Mouse (Mus musculus) heart, postnatal 0 days (tissue): ENCODE data around the gene Ppox.

Experiments
- CTCF ChIP-seq: IDR thresholded peaks from 2 replicates; pipeline ENCODE4 v1.5.1; 2016; ENCODE audit warnings: antibody characterized with exemption, control low read depth, low read depth
- EP300 ChIP-seq: IDR thresholded peaks from 2 replicates; pipeline ENCODE4 v1.6.1; 2016; ENCODE audit warnings: antibody characterized with exemption, low read depth

DNA sequence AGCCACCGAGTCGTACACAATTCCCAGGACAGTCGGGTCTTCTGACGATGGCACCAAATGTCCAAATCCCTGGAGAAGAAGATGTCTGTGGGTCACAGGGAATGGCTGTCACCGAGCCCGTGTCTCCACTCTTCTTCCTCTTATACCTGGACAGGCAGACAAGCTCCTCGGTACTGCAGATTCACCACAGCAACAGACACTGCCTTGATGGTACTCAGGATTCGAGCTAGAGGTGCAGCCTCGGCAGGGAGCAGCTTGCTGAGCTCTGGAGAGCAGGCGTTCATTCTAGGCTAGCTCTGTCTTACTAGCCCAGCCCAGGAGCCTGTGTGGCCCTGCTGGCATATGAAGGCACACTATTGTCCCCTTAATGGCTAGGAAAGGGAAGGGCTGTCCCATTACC is 3.2 kb downstream of the Ppox start:
- no peak for TF ChIP-seq EP300
- TF ChIP-seq CTCF = no peak
